Mouse (Mus musculus): ENCODE results near the gene Myct1. TPM values are rescaled to one million over a fixed set of nuclear protein-coding genes. Genes with fewer than 3 reads are reported as not detected.

Gene Myct1
- 0.80 TPM for polyA plus RNA-seq (2015; fragmentation: Illumina TruSeq; extraction: RNeasy Lipid Tissue Mini Kit (QIAGEN cat#74804); ENCODE audit: low read depth, low replicate concordance)

DNA sequence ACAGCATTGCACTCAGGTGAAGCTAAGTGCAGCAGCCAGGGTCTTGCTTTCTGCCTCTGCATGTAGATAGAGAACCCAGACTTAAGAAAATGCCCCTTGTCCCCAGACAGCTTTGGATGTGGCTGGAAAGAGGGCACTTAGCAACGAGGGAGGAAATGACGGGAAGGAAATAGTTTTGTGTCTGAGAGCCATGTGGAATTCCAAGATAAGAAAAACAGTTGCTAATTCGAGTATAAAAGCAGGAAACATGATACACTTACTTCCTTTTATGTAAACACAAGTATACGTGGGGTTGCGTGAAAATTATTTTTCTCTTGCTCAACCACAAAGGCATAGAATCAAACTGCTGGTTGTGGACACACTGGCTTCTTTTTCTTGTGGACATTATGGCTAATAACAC, at the start of gene Myct1:
TSS of gene Myct1 (plus strand) at position 312 of the 400 bp plus-strand sequence.

DNA sequence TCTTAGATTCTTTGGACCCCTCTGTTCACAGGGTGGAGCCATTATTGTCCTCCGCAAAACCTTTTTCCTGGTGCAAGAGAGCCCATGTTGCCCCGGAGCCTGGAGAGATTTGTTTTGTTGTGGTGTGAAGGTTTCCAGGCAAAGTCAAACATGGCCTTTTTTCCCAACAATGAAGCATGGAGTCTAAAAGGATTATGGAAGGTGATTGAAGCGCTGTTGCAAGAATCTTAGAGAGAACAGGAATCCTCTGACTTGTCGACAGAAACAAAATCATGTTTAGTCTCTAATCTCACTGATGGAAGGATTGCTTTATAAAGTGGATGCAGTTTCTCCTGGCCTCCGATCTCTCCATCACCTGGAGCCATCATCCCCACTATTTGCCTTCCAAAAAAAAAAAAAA, 42.2 kb upstream of the Myct1 start, which contains the start of gene Syne1:
TSS of gene Syne1 (minus strand) at position 101 of the 400 bp plus-strand sequence.

DNA sequence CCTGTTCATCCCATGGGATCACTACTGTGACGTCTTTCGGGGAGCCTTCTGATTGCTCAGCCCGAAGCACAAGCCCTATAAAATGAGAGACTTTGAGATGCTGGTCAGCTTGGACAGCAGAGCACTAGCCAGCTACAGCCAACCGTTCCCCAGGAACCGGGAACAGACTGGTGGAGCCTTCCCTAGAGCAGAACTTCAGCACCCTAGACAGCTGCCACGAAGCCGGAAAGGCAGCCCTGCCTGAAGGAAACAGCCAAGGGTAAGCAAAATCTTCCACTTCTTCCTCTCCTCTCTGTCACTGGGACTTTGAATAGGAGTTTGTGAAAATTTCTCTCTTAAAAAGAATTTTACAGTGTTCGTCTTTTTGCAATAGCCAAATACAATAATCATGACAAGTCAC, 45.5 kb downstream of the Myct1 start, which contains the start of gene Vip:
TSS of gene Vip (plus strand) at position 107 of the 400 bp plus-strand sequence.

Other genes with a start within 250 kb of the Myct1 start
- 172 TPM for gene Syne1, start 42.3 kb upstream of the Myct1 start, polyA plus RNA-seq (2015; fragmentation: Illumina TruSeq; extraction: RNeasy Lipid Tissue Mini Kit (QIAGEN cat#74804); ENCODE audit: low read depth, low replicate concordance)
- gene Vip, start 45.4 kb downstream of the Myct1 start, polyA plus RNA-seq (2015; fragmentation: Illumina TruSeq; extraction: RNeasy Lipid Tissue Mini Kit (QIAGEN cat#74804); ENCODE audit: low read depth, low replicate concordance) = 69.1 TPM
- 1.3 TPM for gene Fbxo5, start 211.8 kb downstream of the Myct1 start, polyA plus RNA-seq (2015; fragmentation: Illumina TruSeq; extraction: RNeasy Lipid Tissue Mini Kit (QIAGEN cat#74804); ENCODE audit: low read depth, low replicate concordance)
- gene Mtrf1l, start 230.1 kb downstream of the Myct1 start, polyA plus RNA-seq (2015; fragmentation: Illumina TruSeq; extraction: RNeasy Lipid Tissue Mini Kit (QIAGEN cat#74804); ENCODE audit: low read depth, low replicate concordance) = 10.5 TPM